Mouse (Mus musculus) gastrocnemius, postnatal 10 days (tissue): ENCODE data around the gene Slc2a2. TPM values are rescaled to one million over a fixed set of nuclear protein-coding genes. Genes with fewer than 3 reads are reported as not detected.

Experiments
- DNase-seq: peaks from one replicate; pipeline ENCODE4 v3.0.0; 2021; ENCODE audit warnings: mixed read lengths
- long read RNA-seq, 2 experiments: library from polyadenylated mRNA; stranded (forward); transcript quantifications; one replicate each; pipeline ENCODE4 v2.0.0; 2021
- total RNA-seq, 2 experiments: library from RNA; stranded (reverse); gene quantifications; 2 replicates each; pipeline ENCODE4 v1.2.3; 2021

Gene Slc2a2
- under 1 TPM in 1 of 2 experiments, not detected in 1; 0.05 TPM for total RNA-seq
- long read RNA-seq, experiment 1, result 0 reads
- long read RNA-seq, experiment 2, result 0 reads

DNA sequence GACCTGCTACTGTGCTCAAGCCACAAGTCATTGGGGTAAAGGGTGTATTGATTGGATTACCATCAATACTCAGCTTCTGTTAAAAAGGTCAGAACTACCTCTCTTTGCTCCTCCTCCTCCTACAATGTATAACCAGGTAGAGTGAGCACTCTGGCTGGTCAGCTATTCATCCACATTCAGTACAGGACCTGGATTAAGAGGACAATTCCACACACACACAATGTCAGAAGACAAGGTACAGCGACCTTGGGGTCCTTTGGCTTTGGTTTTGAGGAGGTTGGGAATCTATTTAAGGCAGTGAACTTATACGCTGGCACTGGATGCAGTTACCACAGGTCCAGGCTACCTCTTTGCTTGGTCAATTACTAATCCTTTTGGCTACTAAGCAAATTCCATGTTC, at the start of gene Slc2a2:
Gene Slc2a2, plus strand, starts transcription at position 107 of the 400 bp plus-strand sequence.
- DNase-seq, result no peak

GRCm38 (mm10) chr3:28652574-28652973, 45.1 kb upstream of the Slc2a2 start:
- no peak for DNase-seq

DNA sequence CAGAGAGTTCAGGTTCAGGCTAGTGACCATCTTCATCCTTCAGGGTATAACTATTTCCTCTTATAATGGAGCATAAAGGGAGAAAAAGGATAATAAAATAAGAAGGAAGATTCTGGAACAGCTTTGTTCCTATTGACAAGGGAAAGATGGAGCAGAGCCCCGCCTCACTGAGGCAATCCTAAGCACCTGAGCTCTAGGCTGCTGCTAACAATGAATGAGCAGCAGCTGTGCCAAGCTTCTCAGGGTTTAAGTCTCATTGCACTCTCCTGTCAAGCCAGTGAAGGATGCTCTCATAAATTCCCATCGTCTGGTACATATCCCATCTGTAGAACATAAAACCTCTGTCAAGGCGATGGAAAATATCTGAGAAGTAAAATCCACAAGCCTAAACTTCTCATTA, 44.7 kb upstream of the Slc2a2 start:
- no peak for DNase-seq

DNA sequence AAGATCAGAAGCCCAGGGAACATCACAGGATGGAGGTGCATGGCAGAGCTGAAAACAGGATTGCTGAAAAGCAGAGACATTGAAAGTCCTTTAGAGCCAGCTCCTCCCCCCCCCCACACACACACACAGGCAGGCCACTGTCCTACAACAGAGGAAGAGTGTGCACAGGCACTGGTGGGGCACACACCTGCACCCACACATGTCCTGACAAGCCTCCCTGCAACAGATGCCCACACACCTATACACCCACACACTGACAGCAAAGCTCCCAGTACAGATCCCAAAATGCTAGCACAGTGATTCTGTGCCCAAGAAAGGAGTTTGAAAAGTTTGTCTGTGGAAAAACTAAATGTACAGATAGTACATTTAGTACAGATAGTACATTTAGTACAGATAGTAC, 43.0 kb upstream of the Slc2a2 start:
- DNase-seq, result no peak

- no peak for DNase-seq
Observed at GRCm38 (mm10) chr3:28658349-28658748, 39.4 kb upstream of the Slc2a2 start.

- DNase-seq, result no peak
Observed at GRCm38 (mm10) chr3:28680851-28681250, 16.9 kb upstream of the Slc2a2 start.

- DNase-seq, result no peak
Observed at GRCm38 (mm10) chr3:28681866-28682265, 15.8 kb upstream of the Slc2a2 start.

DNA sequence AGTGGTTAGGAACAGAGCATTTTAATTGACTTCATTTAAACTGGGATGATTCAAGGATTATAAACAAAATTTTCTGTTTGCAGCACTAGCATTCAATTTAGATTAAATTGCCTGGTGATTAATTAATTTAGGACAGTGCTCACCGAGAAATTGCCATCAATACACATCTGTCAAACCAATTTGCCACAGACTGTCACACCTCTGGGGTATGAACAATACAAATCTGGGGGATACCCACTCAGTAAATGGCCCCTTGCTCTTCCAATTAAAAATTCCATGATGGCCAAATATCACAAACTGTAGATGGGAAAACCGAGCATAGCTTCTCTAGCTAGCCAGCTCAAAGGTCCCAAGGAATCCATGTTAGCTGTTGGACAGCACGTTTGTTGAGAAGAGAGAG, 15.3 kb upstream of the Slc2a2 start:
- DNase-seq, result no peak

DNA sequence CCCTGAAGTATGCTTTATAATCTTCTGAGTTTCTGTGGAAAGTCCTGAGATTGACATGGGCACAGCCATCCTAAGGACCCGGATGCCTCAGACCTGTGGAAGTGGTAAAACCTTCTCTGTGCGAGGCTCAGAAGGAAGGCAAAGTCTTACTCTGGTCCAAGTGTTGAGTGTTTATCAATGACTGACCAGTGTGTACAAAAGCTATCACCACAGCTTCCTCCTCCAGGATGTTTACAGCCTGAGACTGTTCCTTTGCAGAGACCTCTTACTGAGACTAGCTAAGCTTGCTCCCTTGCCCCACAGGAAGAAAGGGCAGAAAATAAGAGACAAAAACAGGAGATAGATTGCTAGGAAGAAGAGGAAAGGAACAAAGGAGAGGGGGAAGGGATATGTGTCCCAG, 12.2 kb upstream of the Slc2a2 start:
- no peak for DNase-seq

GRCm38 (mm10) chr3:28694811-28695210, 2.9 kb upstream of the Slc2a2 start:
- no peak for DNase-seq

DNA sequence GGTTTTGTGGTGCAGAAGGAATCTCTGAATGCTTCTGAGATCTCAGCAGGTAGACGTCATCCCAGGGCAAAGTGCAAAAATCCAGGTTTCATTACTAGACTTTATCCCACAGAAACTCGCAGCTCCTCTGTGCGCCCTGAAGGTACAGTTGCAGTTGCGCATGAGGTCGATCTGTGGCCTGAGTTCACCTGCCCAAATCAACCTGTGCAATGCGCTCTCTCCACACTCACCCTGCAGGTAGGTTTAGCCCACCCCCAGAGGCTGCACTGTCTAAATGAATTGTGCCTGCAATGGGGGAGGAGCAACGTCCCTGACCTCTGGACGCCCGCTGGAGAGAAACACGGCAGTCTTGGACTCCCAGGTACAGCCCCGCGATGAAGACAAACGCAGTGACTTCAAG, 2.1 kb upstream of the Slc2a2 start:
- DNase-seq, result no peak

DNA sequence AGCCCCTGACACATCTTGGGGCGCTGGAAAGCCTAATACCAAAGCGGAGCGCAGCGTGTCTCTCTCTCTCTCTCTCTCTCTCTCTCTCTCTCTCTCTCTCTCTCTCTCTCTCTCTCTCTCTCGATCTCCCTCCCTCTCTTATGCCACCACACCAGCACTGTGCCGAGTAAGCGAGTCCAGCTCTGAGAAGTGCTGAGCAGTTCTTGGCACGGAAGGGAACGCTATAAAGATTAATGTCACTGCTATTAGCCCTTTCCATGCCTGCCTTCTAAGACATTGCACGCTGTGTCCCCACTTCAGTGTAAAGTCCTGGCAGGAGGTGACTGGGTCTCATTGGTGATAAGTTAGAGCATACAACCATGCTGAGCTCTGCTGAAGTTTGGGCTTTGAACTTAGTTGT, 1.5 kb upstream of the Slc2a2 start:
- no peak for DNase-seq

DNA sequence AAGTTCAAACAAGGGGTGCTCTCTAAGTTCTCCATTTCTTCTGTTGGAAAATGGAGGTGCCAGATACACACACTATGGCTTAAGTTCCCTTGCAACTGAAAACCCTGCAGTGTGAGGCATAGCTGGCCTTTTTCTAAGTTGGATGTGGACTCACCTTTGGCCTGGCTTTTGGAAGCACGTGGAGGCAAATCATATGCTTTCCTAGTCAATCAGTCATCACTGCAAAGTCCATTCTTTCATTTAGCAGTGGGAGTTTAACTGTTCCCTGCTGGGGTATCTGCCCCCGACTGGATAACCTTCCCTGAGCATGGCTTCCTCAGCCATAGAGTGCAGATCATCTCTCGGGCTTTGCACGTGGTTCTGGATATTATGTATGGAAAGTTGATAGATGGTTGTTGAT, 1.9 kb downstream of the Slc2a2 start:
- no peak for DNase-seq

DNA sequence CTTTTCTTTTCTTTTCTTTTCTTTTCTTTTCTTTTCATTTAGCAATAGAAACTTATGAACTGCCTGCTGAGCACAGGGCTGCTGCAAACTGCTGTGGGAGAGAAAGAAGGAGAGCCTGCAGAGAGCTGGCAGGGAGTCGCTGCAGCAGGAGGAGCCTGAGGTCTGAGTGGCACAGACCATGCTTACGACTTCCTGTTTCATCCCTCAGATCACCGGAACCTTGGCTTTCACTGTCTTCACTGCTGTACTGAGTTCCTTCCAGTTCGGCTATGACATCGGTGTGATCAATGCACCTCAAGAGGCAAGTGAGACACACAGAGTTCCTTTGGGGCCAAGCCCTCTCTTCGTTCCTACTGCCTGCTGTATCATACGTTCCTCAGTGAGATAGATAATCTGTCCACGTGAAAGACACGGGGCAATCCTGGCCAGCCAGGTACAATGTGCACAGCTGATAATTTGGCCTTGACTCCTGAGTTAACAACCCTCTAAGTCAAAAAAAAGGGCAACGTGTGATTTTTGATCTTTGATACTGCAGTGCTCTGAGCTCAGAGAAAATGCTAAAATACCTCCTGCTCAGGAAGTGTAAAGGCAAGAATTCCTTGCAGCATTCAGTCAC, 7.9 kb downstream of the Slc2a2 start:
- no peak for DNase-seq

GRCm38 (mm10) chr3:28706736-28707135, 9.0 kb downstream of the Slc2a2 start:
- no peak for DNase-seq

DNA sequence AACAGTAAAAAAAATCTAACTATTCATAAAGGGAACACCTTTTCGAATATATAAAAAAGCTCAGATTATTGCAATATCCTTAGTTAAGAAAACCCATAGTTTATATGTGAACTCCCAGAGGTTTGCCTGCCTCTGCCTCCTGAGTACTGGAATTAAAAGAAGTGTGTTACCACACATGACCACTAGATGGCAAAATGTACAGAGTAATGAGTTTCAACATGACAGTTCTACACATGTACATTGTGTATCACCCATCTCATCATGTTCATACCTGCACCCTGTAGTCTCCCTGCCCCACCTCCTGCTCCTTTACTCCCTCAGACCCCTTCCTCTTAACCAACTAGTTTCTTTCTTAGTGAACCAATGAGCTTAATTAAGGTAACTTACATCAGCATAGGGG, 12.0 kb downstream of the Slc2a2 start:
- no peak for DNase-seq

GRCm38 (mm10) chr3:28713913-28714698, 16.4 kb downstream of the Slc2a2 start:
- no peak for DNase-seq

GRCm38 (mm10) chr3:28718521-28718920, 20.8 kb downstream of the Slc2a2 start:
- DNase-seq, result no peak

- no peak for DNase-seq
Observed at GRCm38 (mm10) chr3:28721218-28721617, 23.5 kb downstream of the Slc2a2 start.

DNA sequence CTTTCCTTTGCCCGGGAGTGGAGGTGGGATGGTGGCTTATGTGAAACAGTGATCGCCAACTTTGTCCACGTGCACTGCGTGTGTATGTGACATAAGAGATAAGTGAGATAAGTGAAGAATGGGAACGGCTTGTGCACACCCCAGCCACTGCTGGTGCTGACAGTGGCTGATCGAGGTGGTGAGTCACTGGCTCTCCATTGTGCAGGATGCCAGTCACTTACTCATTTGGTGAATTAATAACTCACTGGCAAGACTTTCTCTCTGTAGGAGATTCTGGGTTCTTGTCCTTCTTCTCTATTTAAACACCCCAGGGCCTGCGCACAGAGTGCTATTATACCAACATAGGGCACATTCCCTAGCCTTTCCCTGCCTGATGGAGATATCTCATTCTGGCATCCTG, 24.1 kb downstream of the Slc2a2 start:
- no peak for DNase-seq

GRCm38 (mm10) chr3:28722531-28722930, 24.8 kb downstream of the Slc2a2 start:
- no peak for DNase-seq

- DNase-seq, result no peak
Observed at GRCm38 (mm10) chr3:28723534-28723933, 25.8 kb downstream of the Slc2a2 start.

GRCm38 (mm10) chr3:28725203-28725602, 27.5 kb downstream of the Slc2a2 start:
- no peak for DNase-seq

GRCm38 (mm10) chr3:28726356-28726755, 28.7 kb downstream of the Slc2a2 start:
- no peak for DNase-seq
